Mouse (Mus musculus) heart, adult 8-10 months (tissue): ENCODE results near the gene Pdxk. TPM values are rescaled to one million over a fixed set of nuclear protein-coding genes. Genes with fewer than 3 reads are reported as not detected.
"Not testable (repeated sequence)": the region's sequence is repeated elsewhere in the genome, so short reads cannot be mapped to it uniquely, and the experiment has no call there.

Experiments
- DNase-seq: peaks from one replicate; pipeline ENCODE4 v3.0.0; 2022; ENCODE audit warnings: low spot score
- total RNA-seq, 4 experiments: library from RNA; stranded (reverse); gene quantifications; 2 replicates each; pipeline ENCODE4 v1.2.4; 2022

Gene Pdxk
- total RNA-seq, 4 experiments from 2014 or later = 12.9 to 14.3 (median 13.4) TPM

GRCm38 (mm10) chr10:78418791-78419190 lies 46.0 kb downstream of the Pdxk start:
- DNase-seq = no peak

DNA sequence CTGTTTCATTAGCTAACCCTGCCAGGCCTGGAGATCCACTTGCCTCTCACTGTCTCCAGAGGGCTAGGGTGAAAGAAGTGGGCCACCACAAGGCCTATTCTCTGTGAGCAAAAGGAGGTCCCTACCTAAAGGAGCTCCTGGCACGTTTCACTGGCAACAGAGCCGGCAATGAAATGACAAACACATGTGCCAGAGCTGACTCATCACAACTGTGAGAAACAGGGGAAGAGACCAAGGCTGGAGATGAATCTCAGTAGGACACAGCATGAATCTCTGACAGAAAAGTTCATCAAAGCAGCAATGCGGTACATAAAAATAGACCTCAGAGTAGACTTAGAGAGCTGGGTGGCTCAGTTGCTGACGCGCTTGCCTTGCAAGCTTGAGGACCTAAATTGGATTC lies 46.9 kb downstream of the Pdxk start:
- no peak for DNase-seq

GRCm38 (mm10) chr10:78414936-78415335 lies 49.8 kb downstream of the Pdxk start:
- DNase-seq = not testable (repeated sequence)

DNA sequence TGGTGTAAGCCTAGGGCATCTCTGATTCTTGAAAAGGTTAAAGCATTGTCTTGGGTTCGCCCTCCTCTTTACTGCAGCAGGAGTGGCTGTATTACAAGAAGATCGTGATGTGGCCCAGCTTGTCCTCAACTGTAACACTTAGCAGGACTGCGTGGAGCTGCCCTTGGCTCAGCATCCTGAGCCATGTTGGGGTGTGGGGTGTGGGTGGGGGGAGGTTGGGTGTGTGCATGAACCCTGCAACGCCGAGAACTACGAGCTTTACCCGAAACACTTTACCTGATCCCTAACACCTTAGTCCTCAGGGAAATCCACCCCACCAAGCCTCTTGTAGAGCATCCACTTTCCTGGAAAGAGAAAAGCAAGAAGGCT lies 51.6 kb downstream of the Pdxk start:
- no peak for DNase-seq

GRCm38 (mm10) chr10:78412319-78413151 lies 52.2 kb downstream of the Pdxk start, which contains the start of gene Rrp1:
Rrp1 (minus strand) TSS chr10:78413043.
- peak; percentile 91 for DNase-seq

DNA sequence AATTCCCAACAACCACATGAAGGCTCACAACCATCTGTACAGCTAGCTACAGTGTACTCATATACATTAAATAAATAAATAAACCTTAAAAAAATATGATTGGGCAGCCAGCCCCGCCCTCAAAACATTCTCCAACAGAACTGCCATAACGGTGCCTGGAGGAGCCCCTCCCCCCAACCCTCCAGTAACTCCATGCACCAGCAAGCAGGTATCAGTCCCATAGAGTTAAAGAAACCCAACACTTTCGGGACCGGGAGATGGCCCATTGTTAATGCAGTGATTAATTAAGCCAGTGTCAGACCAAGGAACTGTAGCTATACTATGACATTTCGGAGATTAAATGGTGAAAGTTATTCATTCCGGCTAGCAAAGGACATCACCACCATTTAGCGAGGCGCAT lies 52.9 kb downstream of the Pdxk start:
- DNase-seq = no peak

GRCm38 (mm10) chr10:78409035-78409788 lies 55.6 kb downstream of the Pdxk start:
- DNase-seq = no peak

DNA sequence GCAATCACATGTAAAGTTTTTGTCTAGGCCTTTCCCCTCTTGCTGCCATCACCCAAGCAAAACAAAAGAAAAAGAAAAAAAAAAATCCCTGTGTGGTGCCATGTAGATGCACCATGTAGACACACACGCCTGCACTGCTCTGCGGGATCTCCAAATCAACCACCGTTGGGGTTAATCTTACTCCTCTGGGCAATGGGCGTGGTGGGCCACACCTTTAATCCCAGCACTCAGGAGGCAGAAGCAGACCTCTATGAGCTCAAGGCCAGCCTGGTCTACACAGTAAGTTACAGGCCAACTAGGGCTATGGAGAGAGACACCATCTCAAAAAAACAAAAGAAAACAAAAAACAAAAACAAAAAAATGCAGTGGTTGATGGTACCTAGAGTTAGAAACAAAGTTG lies 57.6 kb downstream of the Pdxk start:
- DNase-seq = no peak

DNA sequence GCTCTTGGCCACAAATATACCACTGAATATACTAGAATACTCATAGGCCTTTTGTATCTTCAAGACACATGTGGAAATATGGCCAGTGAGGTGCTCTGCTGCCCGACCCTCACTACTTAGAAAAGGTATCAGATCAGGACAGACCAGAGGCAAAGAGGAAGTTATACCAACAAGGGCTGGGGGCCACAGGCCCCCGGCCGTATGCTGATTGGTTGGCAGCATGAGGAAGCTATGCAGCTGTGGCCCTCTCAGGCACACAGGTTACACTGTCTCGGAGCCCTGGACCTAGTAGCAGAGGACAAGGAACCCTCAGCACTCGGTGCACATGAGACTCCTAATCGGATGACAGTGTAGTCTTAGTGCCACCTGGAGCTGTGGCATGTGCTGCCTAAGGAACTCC lies 58.6 kb downstream of the Pdxk start:
- DNase-seq = no peak

- no peak for DNase-seq
These were observed 62.4 kb downstream of the Pdxk start for GRCm38 (mm10) chr10:78402301-78402922.

- DNase-seq = no peak
These were observed 63.6 kb downstream of the Pdxk start for GRCm38 (mm10) chr10:78401127-78401526.

- no peak for DNase-seq
These were observed 65.6 kb downstream of the Pdxk start for GRCm38 (mm10) chr10:78399090-78399657.

DNA sequence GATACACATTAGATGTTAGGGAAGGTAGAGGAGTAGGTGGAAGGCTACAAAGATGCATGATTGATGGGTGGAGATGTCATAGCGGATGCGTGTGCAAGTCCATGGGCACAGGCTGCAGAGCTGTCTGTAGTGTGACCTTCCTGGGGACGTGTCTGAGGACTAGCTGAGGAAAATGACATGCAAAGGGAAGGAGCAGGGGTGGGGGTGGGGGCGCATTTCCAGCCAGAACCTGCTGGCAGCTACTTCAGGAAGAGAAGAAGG lies 68.2 kb downstream of the Pdxk start:
- DNase-seq = no peak

DNA sequence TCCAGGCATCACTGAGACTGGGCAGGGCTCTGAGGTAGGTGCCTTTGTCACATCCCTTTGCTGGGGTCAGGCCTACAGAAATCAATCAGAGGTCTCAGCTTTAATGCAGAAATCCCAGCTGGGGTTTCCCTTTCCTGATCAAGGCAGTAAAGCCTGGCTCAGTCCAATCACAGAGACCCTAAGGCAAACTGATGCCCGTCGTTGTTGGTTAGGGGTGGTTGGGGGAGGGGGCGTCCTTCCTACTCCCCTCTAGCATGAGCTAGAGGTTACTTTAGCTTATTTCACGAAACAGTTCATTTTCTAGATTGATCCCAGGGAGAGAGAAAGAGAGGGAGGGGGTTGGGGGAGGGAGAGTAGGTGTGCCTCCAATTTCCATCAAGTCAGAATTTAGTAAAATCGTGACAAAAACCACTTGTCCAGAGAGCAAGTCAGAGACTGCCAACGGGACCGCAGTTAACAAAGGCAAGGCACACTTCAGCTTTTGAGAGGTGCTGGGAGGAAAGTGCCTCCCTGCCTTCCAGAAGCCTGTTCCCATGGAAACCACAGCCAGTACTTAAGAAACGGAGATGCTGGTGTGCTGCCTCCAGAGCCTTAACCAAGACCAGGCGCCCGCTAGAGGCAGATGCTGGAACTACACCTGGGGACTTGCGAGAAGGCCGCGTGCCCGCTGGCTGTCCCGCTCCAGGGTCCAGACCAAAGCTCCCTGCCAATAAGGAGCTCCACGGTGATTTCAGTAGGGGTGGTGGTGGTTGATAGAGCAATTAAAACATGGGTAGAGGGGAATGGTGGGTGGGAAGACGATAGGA lies 68.8 kb downstream of the Pdxk start:
- DNase-seq = peak; percentile 87

DNA sequence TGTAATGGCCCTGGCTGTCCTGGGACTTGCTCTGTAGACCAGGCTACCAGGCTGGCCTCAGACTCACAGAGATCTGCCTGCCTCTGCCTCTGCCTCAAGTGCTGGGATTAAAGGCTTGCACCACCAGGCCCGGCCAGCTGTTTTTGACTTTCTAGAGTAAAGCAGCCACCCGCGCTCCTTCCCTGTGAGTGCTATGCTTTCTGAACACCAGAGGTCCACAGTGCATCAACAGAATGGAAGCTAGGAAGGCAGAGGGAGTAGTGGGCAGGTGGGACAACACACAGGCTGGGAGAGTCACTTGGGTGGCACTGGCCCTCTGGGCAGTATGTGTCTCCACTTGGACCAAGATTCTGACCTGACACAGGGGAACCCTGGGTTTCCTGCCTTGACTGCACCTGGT lies 69.4 kb downstream of the Pdxk start:
- no peak for DNase-seq

GRCm38 (mm10) chr10:78392072-78392471 lies 72.7 kb downstream of the Pdxk start:
- DNase-seq = peak; percentile 77

GRCm38 (mm10) chr10:78390982-78391470 lies 73.7 kb downstream of the Pdxk start:
- DNase-seq = no peak

DNA sequence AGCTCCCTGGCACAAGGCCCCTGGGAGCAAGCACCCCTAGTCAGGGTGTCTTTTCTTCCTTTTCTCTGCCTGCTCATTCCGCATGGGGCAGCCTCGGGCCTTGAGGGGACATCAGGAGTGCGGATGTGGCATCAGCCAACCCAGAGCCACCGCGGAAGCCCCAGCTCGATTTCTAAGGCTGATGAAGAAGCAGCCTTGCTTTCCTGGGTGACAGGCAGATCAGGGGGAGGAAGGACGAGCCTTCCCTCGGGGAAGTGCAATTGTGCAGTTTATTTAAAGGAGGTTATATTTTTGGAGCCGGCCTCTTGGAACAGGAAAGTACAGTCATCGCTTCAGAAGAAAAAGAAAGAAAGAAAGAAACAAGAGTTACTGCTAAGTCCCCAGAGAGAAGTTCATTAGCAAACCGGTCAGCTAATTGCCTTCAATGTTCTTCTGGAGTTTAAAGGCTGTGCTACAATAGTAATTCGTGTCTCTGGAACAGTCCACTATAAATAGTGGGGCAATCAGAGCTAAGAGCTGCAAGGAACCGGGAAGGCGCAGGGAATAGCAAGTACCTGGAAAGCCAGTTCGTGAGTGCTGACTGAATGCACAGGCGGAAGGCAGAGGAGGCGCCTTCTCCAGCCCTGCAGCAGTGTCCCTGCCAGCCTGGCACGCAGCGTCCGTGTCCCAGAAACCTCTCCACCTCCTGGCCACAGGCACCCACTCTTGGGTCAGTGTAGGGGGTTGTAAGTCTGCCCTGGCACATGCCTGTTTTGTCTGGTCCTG lies 76.4 kb downstream of the Pdxk start:
- DNase-seq = no peak
